Mouse (Mus musculus): ENCODE measurements at regions not wholly inside any gene's neighbourhood (a gene's known extent, or its start where the extent isn't known, plus 50 kb on each side); places are given as distances from the start of the nearest gene placed in this dataset.

DNA sequence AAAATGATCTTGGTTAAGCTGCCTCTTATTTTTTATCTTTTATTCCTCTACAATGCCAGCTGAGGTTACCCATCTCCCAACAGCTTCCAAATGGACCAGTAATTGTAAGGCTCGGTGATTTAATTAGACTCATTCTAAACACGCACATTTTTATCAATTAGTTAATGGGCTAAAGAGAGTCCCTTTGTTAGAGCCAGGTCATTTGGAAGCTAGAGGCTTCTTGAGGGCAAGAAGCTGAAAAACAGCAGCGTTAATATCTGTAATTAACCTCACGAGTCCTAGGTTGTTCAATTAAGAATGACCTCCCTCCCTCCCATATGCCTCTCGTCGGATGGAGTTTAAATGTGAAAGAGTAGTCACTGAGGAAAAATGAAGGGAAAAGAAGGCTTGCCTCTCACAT is 66.5 kb downstream of the Otx2 start:
- 81% methylated on average over 6 of the region's 6 CpGs for WGBS
- Histone ChIP-seq H3K27me3 (replicated peaks; ENCODE audit: control insufficient read depth, insufficient read depth, low read length) (no peaks in the 10 kb centered on the region), H3K4me3 (ENCODE audit: low read depth, low read length) (no peak overlapping the region), H3K4me1 (replicated peaks; ENCODE audit: control insufficient read depth, insufficient read depth, low read length) (no peaks in the 10 kb centered on the region), H3K36me3 (ENCODE audit: control insufficient read depth, insufficient read depth, low read length) (no peaks in the 10 kb centered on the region), H3K9ac (ENCODE audit: low read depth, low read length) (no peak overlapping the region), H3K9me3 (ENCODE audit: control insufficient read depth, low read length) (no peaks in the 10 kb centered on the region), H3K4me2 (no peak overlapping the region), H3K27ac (ENCODE audit: low read depth, low read length) (no peak overlapping the region)
- DNase-seq (ENCODE audit: low spot score) = no peak
- ATAC-seq (replicated peaks; ENCODE audit: low FRiP score) = no peak

DNA sequence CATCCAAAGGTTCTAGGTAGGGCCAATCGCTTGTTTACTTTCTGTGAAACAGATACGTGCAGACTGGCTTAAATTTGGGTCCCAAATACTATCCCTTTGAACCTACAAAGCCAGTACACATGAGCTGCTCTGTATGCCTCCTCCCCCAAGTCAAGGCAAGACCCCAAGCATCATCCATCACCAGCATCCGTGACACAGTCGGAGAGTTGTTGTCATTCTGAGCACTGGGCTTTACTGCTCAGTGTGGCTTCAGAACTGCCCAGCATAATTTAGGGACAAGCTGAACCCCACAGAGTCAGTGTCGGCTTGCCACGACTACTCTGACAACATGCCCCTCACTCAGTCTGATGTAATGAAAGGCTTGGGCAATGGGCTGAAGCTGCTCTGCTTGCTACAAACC is 70.1 kb downstream of the Otx2 start:
- H3K36me3 ChIP-seq (ENCODE audit: control insufficient read depth, insufficient read depth, low read length) = no peaks in the 10 kb centered on the region
- H3K9ac ChIP-seq (ENCODE audit: low read depth, low read length) = no peak overlapping the region
- no peaks in the 10 kb centered on the region for H3K4me1 ChIP-seq (replicated peaks; ENCODE audit: control insufficient read depth, insufficient read depth, low read length)
- H3K27me3 ChIP-seq (replicated peaks; ENCODE audit: control insufficient read depth, insufficient read depth, low read length) = no peaks in the 10 kb centered on the region
- no peak overlapping the region for H3K4me3 ChIP-seq (ENCODE audit: low read depth, low read length)
- ATAC-seq (replicated peaks; ENCODE audit: low FRiP score) = no peak
- DNase-seq (ENCODE audit: low spot score) = no peak
- no peaks in the 10 kb centered on the region for H3K9me3 ChIP-seq (ENCODE audit: control insufficient read depth, low read length)
- no peak overlapping the region for H3K27ac ChIP-seq (ENCODE audit: low read depth, low read length)
- 78% methylated on average over 6 of the region's 6 CpGs for WGBS
- H3K4me2 ChIP-seq = no peak overlapping the region

DNA sequence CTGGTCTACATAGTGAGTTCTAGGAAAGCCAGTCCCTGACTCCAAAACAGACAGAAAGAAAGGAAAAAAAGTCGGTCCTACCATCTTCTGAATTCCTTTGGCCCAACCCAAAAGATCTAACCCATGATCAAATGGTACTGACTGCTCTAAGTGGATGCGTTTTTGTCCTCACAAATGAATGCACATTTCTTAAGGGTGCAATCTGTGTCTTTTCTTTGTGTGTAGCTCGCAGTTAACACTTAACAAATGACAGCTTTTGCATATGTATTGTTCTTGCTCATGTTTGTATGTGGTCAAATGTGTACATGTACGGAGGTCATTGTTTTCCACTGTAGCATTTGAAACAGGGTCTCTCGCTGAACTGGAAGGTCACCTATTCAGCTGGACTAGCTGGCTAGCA is 79.3 kb downstream of the Otx2 start:
- Histone ChIP-seq H3K27ac (ENCODE audit: low read depth, low read length) (no peak overlapping the region), H3K27me3 (replicated peaks; ENCODE audit: control insufficient read depth, insufficient read depth, low read length) (no peaks in the 10 kb centered on the region), H3K9ac (ENCODE audit: low read depth, low read length) (no peak overlapping the region), H3K4me2 (no peak overlapping the region), H3K36me3 (ENCODE audit: control insufficient read depth, insufficient read depth, low read length) (no peaks in the 10 kb centered on the region), H3K9me3 (ENCODE audit: control insufficient read depth, low read length) (no peaks in the 10 kb centered on the region), H3K4me3 (ENCODE audit: low read depth, low read length) (no peak overlapping the region), H3K4me1 (replicated peaks; ENCODE audit: control insufficient read depth, insufficient read depth, low read length) (no peaks in the 10 kb centered on the region)
- ATAC-seq (replicated peaks; ENCODE audit: low FRiP score) (no peak), DNase-seq (ENCODE audit: low spot score) (no peak)
- 81% methylated on average over 5 of the region's 5 CpGs for WGBS

DNA sequence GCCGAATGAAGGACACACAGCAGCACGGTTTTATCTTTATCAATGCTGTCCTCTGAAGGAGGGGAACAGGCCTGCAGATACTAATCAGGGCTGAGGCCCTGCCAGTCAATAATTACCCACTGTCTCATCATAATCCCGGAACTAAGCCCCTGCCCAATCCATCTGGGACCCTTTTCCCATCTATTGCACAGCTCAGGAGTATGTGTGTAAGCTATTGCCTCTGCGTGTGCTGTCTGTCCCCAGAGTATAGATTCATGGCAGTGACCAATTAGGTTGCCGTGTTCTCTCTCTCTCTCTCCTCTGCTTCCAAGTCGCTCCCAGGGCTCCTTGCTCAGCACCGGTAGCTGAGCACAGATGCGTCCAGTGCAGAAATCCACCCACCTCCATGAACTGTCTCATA is 80.3 kb downstream of the Otx2 start:
- Histone ChIP-seq H3K27ac (ENCODE audit: low read depth, low read length) (no peak overlapping the region), H3K4me3 (ENCODE audit: low read depth, low read length) (no peak overlapping the region), H3K9me3 (ENCODE audit: control insufficient read depth, low read length) (no peaks in the 10 kb centered on the region), H3K36me3 (ENCODE audit: control insufficient read depth, insufficient read depth, low read length) (no peaks in the 10 kb centered on the region), H3K27me3 (replicated peaks; ENCODE audit: control insufficient read depth, insufficient read depth, low read length) (no peaks in the 10 kb centered on the region), H3K9ac (ENCODE audit: low read depth, low read length) (no peak overlapping the region), H3K4me1 (replicated peaks; ENCODE audit: control insufficient read depth, insufficient read depth, low read length) (no peaks in the 10 kb centered on the region), H3K4me2 (no peak overlapping the region)
- 78% methylated on average over 8 of the region's 8 CpGs for WGBS
- ATAC-seq (replicated peaks; ENCODE audit: low FRiP score) (no peak), DNase-seq (ENCODE audit: low spot score) (no peak)

DNA sequence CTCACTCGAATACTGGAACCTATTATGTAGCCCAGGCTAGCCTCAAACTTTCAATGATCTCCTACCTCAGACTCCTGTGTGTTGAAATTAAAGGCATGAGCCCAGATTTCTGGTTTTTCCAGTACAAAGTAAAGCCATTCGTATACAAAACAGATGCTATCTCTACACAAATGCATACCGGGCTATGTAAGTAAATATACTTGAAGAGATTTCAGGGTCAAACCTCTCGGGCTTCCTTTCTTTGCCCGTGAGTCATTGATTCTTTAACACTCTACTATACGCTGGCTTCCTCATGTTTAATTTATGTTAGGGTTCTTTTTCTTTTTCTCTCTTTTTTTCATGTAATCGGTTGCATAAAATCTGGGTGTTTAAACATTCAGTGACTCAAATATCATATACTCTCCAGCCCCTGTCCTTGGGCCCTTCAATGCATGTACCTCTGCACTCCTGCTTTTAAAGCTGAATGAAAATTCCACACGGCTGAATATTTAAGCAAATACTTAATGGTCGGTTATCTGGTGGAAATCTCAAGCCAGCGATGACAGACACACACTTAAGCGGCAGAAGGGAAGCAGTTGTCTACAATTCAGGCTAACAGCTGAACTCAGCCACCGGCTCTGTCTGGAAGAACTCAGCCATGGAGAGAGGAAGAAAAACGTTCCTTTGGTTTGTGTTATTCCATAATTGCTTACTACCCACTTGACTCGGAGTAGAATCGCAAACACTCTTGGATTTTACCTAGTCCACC is 82.0 kb downstream of the Otx2 start:
- Histone ChIP-seq H3K4me3 (ENCODE audit: low read depth, low read length) (no peak overlapping the region), H3K27me3 (replicated peaks; ENCODE audit: control insufficient read depth, insufficient read depth, low read length) (no peaks in the 10 kb centered on the region), H3K27ac (ENCODE audit: low read depth, low read length) (no peak overlapping the region), H3K9ac (ENCODE audit: low read depth, low read length) (no peak overlapping the region), H3K4me2 (no peak overlapping the region), H3K4me1 (replicated peaks; ENCODE audit: control insufficient read depth, insufficient read depth, low read length) (no peaks in the 10 kb centered on the region), H3K36me3 (ENCODE audit: control insufficient read depth, insufficient read depth, low read length) (no peaks in the 10 kb centered on the region), H3K9me3 (ENCODE audit: control insufficient read depth, low read length) (no peaks in the 10 kb centered on the region)
- no peak for DNase-seq (ENCODE audit: low spot score)
- WGBS = 75% methylated on average over 15 of the region's 15 CpGs
- no peak for ATAC-seq (replicated peaks; ENCODE audit: low FRiP score)

DNA sequence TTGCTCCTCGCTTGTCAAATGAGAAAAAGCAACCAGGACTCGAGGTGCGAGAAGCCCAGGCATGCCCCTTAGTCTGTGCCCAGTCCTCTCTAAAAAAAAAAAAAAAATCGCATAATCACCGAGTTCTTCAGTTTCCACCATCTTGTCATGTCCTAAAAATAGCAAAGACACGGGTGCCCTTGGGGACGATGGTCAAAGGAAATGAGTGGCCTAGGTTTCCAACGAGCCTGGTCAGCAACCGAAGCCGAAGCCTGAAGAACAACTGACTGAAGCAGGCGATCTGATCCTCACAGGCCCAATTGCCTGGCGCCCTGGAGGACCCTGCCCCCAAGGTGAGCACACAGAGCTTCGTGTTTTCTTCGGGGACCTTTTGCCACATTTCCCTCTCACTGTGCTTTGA is 83.2 kb downstream of the Otx2 start:
- Histone ChIP-seq H3K9ac (ENCODE audit: low read depth, low read length) (no peak overlapping the region), H3K4me2 (peak overlapping the region; percentile 53), H3K27me3 (replicated peaks; ENCODE audit: control insufficient read depth, insufficient read depth, low read length) (no peaks in the 10 kb centered on the region), H3K9me3 (ENCODE audit: control insufficient read depth, low read length) (no peaks in the 10 kb centered on the region), H3K4me3 (ENCODE audit: low read depth, low read length) (peak overlapping the region; percentile 32), H3K36me3 (ENCODE audit: control insufficient read depth, insufficient read depth, low read length) (no peaks in the 10 kb centered on the region), H3K4me1 (replicated peaks; ENCODE audit: control insufficient read depth, insufficient read depth, low read length) (no peaks in the 10 kb centered on the region), H3K27ac (ENCODE audit: low read depth, low read length) (no peak overlapping the region)
- ATAC-seq (replicated peaks; ENCODE audit: low FRiP score) (no peak), DNase-seq (ENCODE audit: low spot score) (no peak)
- WGBS = 42% methylated on average over 14 of the region's 14 CpGs

DNA sequence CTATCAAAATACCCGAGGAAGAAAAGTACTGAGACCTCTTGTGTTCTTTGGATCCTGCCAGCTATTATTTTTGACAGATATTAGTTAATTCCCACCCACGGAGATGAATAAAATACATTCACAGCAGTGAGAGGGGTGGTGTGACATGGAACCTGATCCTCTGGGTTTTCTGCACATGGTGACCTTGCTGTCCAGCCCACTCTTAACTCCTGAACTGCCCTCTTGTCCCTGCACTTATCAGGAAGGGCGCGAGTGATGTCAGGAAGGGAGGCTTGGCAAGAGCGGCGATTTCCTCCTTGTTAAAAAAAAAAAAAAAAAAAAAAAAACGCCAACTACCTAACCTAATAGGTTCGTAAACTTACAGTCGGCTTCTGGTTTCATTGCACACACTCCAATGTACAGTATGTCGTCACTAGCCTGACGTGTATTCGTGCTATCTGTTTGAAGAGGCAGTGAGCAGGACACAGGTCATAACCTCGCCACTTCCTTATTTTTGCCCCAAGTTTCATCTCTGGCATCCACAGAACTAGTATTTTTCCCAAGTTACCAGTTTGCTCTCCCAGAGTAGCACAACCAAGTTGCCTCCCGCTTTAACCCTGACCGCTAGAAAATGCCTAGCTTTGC is 83.8 kb downstream of the Otx2 start:
- no peaks in the 10 kb centered on the region for H3K27me3 ChIP-seq (replicated peaks; ENCODE audit: control insufficient read depth, insufficient read depth, low read length)
- no peak overlapping the region for H3K27ac ChIP-seq (ENCODE audit: low read depth, low read length)
- ATAC-seq (replicated peaks; ENCODE audit: low FRiP score) = no peak; the same call in 1 of the 2 replicates
- DNase-seq (ENCODE audit: low spot score) = no peak
- no peaks in the 10 kb centered on the region for H3K4me1 ChIP-seq (replicated peaks; ENCODE audit: control insufficient read depth, insufficient read depth, low read length)
- H3K4me2 ChIP-seq = peak overlapping the region; percentile 53
- H3K9me3 ChIP-seq (ENCODE audit: control insufficient read depth, low read length) = no peaks in the 10 kb centered on the region
- 39% methylated on average over 15 of the region's 15 CpGs for WGBS
- H3K9ac ChIP-seq (ENCODE audit: low read depth, low read length) = no peak overlapping the region
- peak overlapping the region; percentile 32 for H3K4me3 ChIP-seq (ENCODE audit: low read depth, low read length)
- no peaks in the 10 kb centered on the region for H3K36me3 ChIP-seq (ENCODE audit: control insufficient read depth, insufficient read depth, low read length)

DNA sequence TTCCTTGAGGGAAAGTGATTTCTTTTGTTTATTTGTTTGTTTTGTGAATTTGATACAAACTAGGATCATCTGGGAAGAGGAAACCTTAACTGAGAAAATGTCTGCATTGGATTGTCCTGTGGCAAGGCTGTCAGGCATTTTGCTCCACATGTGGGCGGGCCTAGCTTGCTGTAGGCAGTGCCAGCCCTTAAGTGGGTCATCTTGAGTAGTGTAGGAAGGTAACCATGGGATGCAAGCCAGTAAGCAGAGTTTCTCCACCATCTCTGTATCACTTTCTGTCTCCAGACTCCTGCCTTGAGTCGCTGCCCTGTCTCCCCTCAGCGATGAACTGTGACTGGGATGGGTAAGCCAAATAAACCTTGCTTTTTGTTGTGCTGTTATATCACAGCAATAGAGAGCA is 87.8 kb downstream of the Otx2 start:
- Histone ChIP-seq H3K9me3 (ENCODE audit: control insufficient read depth, low read length) (no peaks in the 10 kb centered on the region), H3K4me3 (ENCODE audit: low read depth, low read length) (no peak overlapping the region), H3K36me3 (ENCODE audit: control insufficient read depth, insufficient read depth, low read length) (no peaks in the 10 kb centered on the region), H3K27ac (ENCODE audit: low read depth, low read length) (no peak overlapping the region), H3K4me2 (no peak overlapping the region), H3K9ac (ENCODE audit: low read depth, low read length) (no peak overlapping the region), H3K27me3 (replicated peaks; ENCODE audit: control insufficient read depth, insufficient read depth, low read length) (no peaks in the 10 kb centered on the region), H3K4me1 (replicated peaks; ENCODE audit: control insufficient read depth, insufficient read depth, low read length) (no peaks in the 10 kb centered on the region; the same call in none of the 2 replicates)
- no peak for DNase-seq (ENCODE audit: low spot score)
- no peak for ATAC-seq (replicated peaks; ENCODE audit: low FRiP score)
- WGBS = 94% methylated on average over 3 of the region's 3 CpGs

DNA sequence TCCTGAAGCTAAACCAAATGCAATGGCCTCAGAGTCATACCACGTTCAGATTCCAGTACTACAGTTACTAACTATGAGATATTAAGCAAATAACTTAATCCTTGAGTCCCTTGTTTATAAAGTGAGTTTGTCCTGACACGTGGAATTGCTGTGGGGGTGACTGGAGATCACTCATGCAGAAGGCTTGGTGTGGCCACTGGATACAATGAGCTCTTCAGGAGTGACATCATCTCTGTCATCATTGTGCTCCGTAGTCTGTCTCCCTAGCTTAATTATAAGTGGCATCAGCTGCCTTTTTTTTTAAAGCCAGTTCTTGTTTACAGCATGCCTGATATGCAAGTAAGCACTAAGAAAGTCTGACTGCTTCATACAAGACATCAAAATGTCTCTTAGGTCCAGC is 89.0 kb downstream of the Otx2 start:
- DNase-seq (ENCODE audit: low spot score) (no peak), ATAC-seq (replicated peaks; ENCODE audit: low FRiP score) (no peak)
- no peak overlapping the region for H3K27ac ChIP-seq (ENCODE audit: low read depth, low read length)
- H3K27me3 ChIP-seq (replicated peaks; ENCODE audit: control insufficient read depth, insufficient read depth, low read length) = no peaks in the 10 kb centered on the region
- no peaks in the 10 kb centered on the region for H3K36me3 ChIP-seq (ENCODE audit: control insufficient read depth, insufficient read depth, low read length)
- 68% methylated on average over 3 of the region's 3 CpGs for WGBS
- H3K9ac ChIP-seq (ENCODE audit: low read depth, low read length) = no peak overlapping the region
- no peaks in the 10 kb centered on the region; the same call in none of the 2 replicates for H3K4me1 ChIP-seq (replicated peaks; ENCODE audit: control insufficient read depth, insufficient read depth, low read length)
- H3K4me2 ChIP-seq = no peak overlapping the region
- H3K4me3 ChIP-seq (ENCODE audit: low read depth, low read length) = no peak overlapping the region
- H3K9me3 ChIP-seq (ENCODE audit: control insufficient read depth, low read length) = no peaks in the 10 kb centered on the region

Data from liver, embryonic 11.5 days (tissue).